ENCODE assay signal across 15 mouse cellular contexts in genomic region chr17:80721670-80722069, GRCm38 (mm10). TPM values are rescaled to one million over a fixed set of nuclear protein-coding genes. Genes with fewer than 3 reads are reported as not detected.
DNase-seq lines count a peak whose midpoint lies in the region; ATAC-seq and TF ChIP-seq lines count a peak whose summit lies in the region.
"Had no signal": no experiment of that assay in that cellular context is flagged by ENCODE, and none has a peak within 500 bp of the region (broad histone marks: within the 10 kb centered on the region; RNA-seq: fewer than 3 reads in every experiment).

No protein-coding gene starts in this region.

- 0 out of 2 replicates have a peak overlapping the region, but pooled peaks have one; percentile 16 for H3K27ac ChIP-seq in forebrain, embryonic 12.5 days
- H3K27ac ChIP-seq in forebrain, embryonic 10.5 days, result no peak overlapping the region
- no peak overlapping the region for H3K27ac ChIP-seq in midbrain, embryonic 11.5 days (ENCODE audit: low read depth, low read length)
- H3K27ac ChIP-seq in midbrain, postnatal 0 days (ENCODE audit: low read depth, low read length), result no peak overlapping the region; the same call in 1 of the 2 replicates
- no peak overlapping the region for H3K27ac ChIP-seq in forebrain, embryonic 15.5 days (replicated peaks)
- H3K27ac ChIP-seq: liver, embryonic 15.5 days; neural tube, embryonic 12.5 days; stomach, embryonic 15.5 days had no signal

- H3K36me3 ChIP-seq in forebrain, embryonic 12.5 days (replicated peaks), result no peaks in the 10 kb centered on the region
- H3K36me3 ChIP-seq in forebrain, embryonic 10.5 days (replicated peaks), result peaks cover 14% of the 10 kb centered on the region
- H3K36me3 ChIP-seq in midbrain, embryonic 11.5 days (ENCODE audit: control insufficient read depth, insufficient read depth, low read length), result no peaks in the 10 kb centered on the region
- H3K36me3 ChIP-seq in midbrain, postnatal 0 days (ENCODE audit: insufficient read depth, low read length), result no peaks in the 10 kb centered on the region
- H3K36me3 ChIP-seq in forebrain, embryonic 15.5 days, result no peaks in the 10 kb centered on the region
- H3K36me3 ChIP-seq: neural tube, embryonic 12.5 days; stomach, embryonic 15.5 days had no signal

- H3K27me3 ChIP-seq in forebrain, embryonic 12.5 days, result no peaks in the 10 kb centered on the region
- no peaks in the 10 kb centered on the region for H3K27me3 ChIP-seq in forebrain, embryonic 10.5 days (ENCODE audit: poor library complexity, severe bottlenecking)
- no peaks in the 10 kb centered on the region for H3K27me3 ChIP-seq in midbrain, embryonic 11.5 days (ENCODE audit: control insufficient read depth, insufficient read depth, low read length)
- H3K27me3 ChIP-seq in midbrain, postnatal 0 days (ENCODE audit: insufficient read depth, low read length), result no peaks in the 10 kb centered on the region
- no peaks in the 10 kb centered on the region for H3K27me3 ChIP-seq in forebrain, embryonic 15.5 days
- H3K27me3 ChIP-seq: neural tube, embryonic 12.5 days; stomach, embryonic 15.5 days had no signal

- H3K4me1 ChIP-seq in forebrain, embryonic 12.5 days, result peaks cover 31% of the 10 kb centered on the region
- H3K4me1 ChIP-seq in forebrain, embryonic 10.5 days, result peaks cover 20% of the 10 kb centered on the region
- H3K4me1 ChIP-seq in midbrain, embryonic 11.5 days (ENCODE audit: control insufficient read depth, insufficient read depth, low read length), result peaks cover 8% of the 10 kb centered on the region
- H3K4me1 ChIP-seq in midbrain, postnatal 0 days (ENCODE audit: insufficient read depth, low read length), result peaks cover 6% of the 10 kb centered on the region
- H3K4me1 ChIP-seq in forebrain, embryonic 15.5 days, result peaks cover 48% of the 10 kb centered on the region

- H3K9me3 ChIP-seq in forebrain, embryonic 12.5 days, result no peaks in the 10 kb centered on the region
- H3K9me3 ChIP-seq in forebrain, embryonic 10.5 days, result peaks cover 3% of the 10 kb centered on the region; the same call in 1 of the 2 replicates
- H3K9me3 ChIP-seq in midbrain, embryonic 11.5 days (ENCODE audit: control insufficient read depth, low read length), result no peaks in the 10 kb centered on the region
- H3K9me3 ChIP-seq in midbrain, postnatal 0 days (ENCODE audit: low read length), result no peaks in the 10 kb centered on the region
- no peaks in the 10 kb centered on the region for H3K9me3 ChIP-seq in forebrain, embryonic 15.5 days
- H3K9me3 ChIP-seq: liver, embryonic 15.5 days; neural tube, embryonic 12.5 days; stomach, embryonic 15.5 days had no signal

- H3K9ac ChIP-seq in forebrain, embryonic 12.5 days, result no peak overlapping the region
- H3K9ac ChIP-seq in midbrain, embryonic 11.5 days (ENCODE audit: low read length), result no peak overlapping the region
- no peak overlapping the region for H3K9ac ChIP-seq in midbrain, postnatal 0 days (replicated peaks; ENCODE audit: low read length, poor library complexity, severe bottlenecking)
- H3K9ac ChIP-seq in forebrain, embryonic 15.5 days (replicated peaks), result no peak overlapping the region
- H3K9ac ChIP-seq: liver, embryonic 15.5 days; neural tube, embryonic 12.5 days; stomach, embryonic 15.5 days had no signal

- no peak overlapping the region for H3K4me3 ChIP-seq in forebrain, embryonic 12.5 days (replicated peaks)
- no peak overlapping the region for H3K4me3 ChIP-seq in forebrain, embryonic 10.5 days
- no peak overlapping the region for H3K4me3 ChIP-seq in midbrain, embryonic 11.5 days (ENCODE audit: low read depth, low read length)
- no peak overlapping the region for H3K4me3 ChIP-seq in midbrain, postnatal 0 days (ENCODE audit: low read depth, low read length)
- no peak overlapping the region for H3K4me3 ChIP-seq in forebrain, embryonic 15.5 days
- H3K4me3 ChIP-seq: liver, embryonic 15.5 days; neural tube, embryonic 12.5 days; stomach, embryonic 15.5 days had no signal

- ATAC-seq in forebrain, embryonic 12.5 days (ENCODE audit: low FRiP score), result peak; percentile 59; the same call in 1 of the 2 replicates
- peak; percentile 68 for ATAC-seq in midbrain, embryonic 11.5 days (ENCODE audit: low FRiP score)
- ATAC-seq in midbrain, postnatal 0 days (ENCODE audit: low FRiP score), result no peak; the same call in 1 of the 2 replicates
- ATAC-seq in forebrain, embryonic 15.5 days (replicated peaks), result peak; percentile 55; the same call in 1 of the 2 replicates
- ATAC-seq: intestine, postnatal 0 days had no signal

- no peak for DNase-seq in forebrain, embryonic 10.5 days (ENCODE audit: extremely low spot score, low spot score)
- DNase-seq in midbrain, embryonic 11.5 days (ENCODE audit: low spot score, missing footprints), result no peak
- DNase-seq in midbrain, postnatal 0 days (ENCODE audit: low spot score), result no peak
- DNase-seq in lung, postnatal 4 days, result peak; percentile 40 to 65
- no peak for DNase-seq in ovary, postnatal 14 days (ENCODE audit: low spot score)
- no peak for DNase-seq in layer of hippocampus, postnatal 36 days
- DNase-seq: adrenal gland, postnatal 10 days; cerebellum, postnatal 10 days had no signal

- 78% methylated on average over 7 of the region's 7 CpGs for WGBS in forebrain, embryonic 12.5 days
- 83% methylated on average over 7 of the region's 7 CpGs for WGBS in forebrain, embryonic 10.5 days
- WGBS in midbrain, embryonic 11.5 days, result 66% methylated on average over 7 of the region's 7 CpGs
- WGBS in midbrain, postnatal 0 days, result 51% methylated on average over 7 of the region's 7 CpGs
- WGBS in forebrain, embryonic 15.5 days, result 65% methylated on average over 7 of the region's 7 CpGs

- H3K4me2 ChIP-seq in forebrain, embryonic 12.5 days, result no peak overlapping the region
- H3K4me2 ChIP-seq in midbrain, embryonic 11.5 days, result no peak overlapping the region
- no peak overlapping the region for H3K4me2 ChIP-seq in midbrain, postnatal 0 days (ENCODE audit: low read depth, low read length, poor library complexity, severe bottlenecking)
- H3K4me2 ChIP-seq in forebrain, embryonic 15.5 days (replicated peaks), result no peak overlapping the region
- H3K4me2 ChIP-seq: heart, embryonic 11.5 days; liver, embryonic 15.5 days; neural tube, embryonic 12.5 days; stomach, embryonic 15.5 days had no signal

- TF ChIP-seq CTCF in midbrain, postnatal 0 days (IDR thresholded peaks at IDR 0.05), result no peak

RNA-seq across cellular contexts. Expression of gene Map4k3, which starts 6.6 kb away (rescaled TPM):
- polyA plus RNA-seq in forebrain, embryonic 12.5 days (2016; fragmentation: Nextera tagmentation; extraction: Ambion mirVana), result 29.4 and 34.1 TPM in 2 replicates
- polyA plus RNA-seq in forebrain, embryonic 10.5 days (2016; fragmentation: Nextera tagmentation; extraction: Ambion mirVana), result 13.9 and 15.9 TPM in 2 replicates
- polyA plus RNA-seq in midbrain, embryonic 11.5 days (2014; fragmentation: Nextera tagmentation; extraction: Ambion mirVana), result 28.2 and 29.9 TPM in 2 replicates
- 60.9 and 64.5 TPM in 2 replicates for total RNA-seq in midbrain, postnatal 0 days (2014; rRNA removed)
- 16.9 and 17.3 TPM in 2 replicates for polyA plus RNA-seq in midbrain, postnatal 0 days (2015; fragmentation: Nextera tagmentation; extraction: Ambion mirVana)
- polyA plus RNA-seq in forebrain, embryonic 15.5 days (2015; fragmentation: Nextera tagmentation; extraction: Ambion mirVana), result 31.7 and 33.5 TPM in 2 replicates
- total RNA-seq in layer of hippocampus, postnatal 36 days (2021), result 10 to 100 TPM; 89.8 to 92.7 TPM

Comparison
In these comparisons a context has a peak if more than half of its experiments do, and no peak if none do; other contexts are left out.
1. DNase-seq: peak in lung, postnatal 4 days (2 of 2); none in forebrain, embryonic 10.5 days (single experiment), midbrain, embryonic 11.5 days (single experiment), midbrain, postnatal 0 days (single experiment), ovary, postnatal 14 days (single experiment) and layer of hippocampus, postnatal 36 days (0 of 2).